In genomic region chr16:58299495-58299894, GRCm38 (mm10) we compare ENCODE assay signal across 7 mouse cellular contexts.
A peak's percentile ranks its signal among the peaks of the same experiment; 100 is the strongest.
DNase-seq lines count a peak whose midpoint lies in the region; ATAC-seq and TF ChIP-seq lines count a peak whose summit lies in the region.

No protein-coding gene starts in this region.

- H3K36me3 ChIP-seq in hindbrain, embryonic 14.5 days (replicated peaks; ENCODE audit: control insufficient read depth, insufficient read depth): no peaks in the 10 kb centered on the region
- no peaks in the 10 kb centered on the region for H3K36me3 ChIP-seq in lung, postnatal 0 days (ENCODE audit: insufficient read depth, low read length)

- ATAC-seq in frontal cortex, adult (ENCODE audit: low TSS enrichment): peak; percentile 83
- ATAC-seq in hindbrain, embryonic 14.5 days (ENCODE audit: low FRiP score): peak; percentile 84
- peak; percentile 50 for ATAC-seq in lung, postnatal 0 days

- no peak overlapping the region for H3K4me2 ChIP-seq in hindbrain, embryonic 14.5 days (replicated peaks)
- no peak overlapping the region for H3K4me2 ChIP-seq in lung, postnatal 0 days (replicated peaks; ENCODE audit: low read depth, low read length)

- H3K27me3 ChIP-seq in hindbrain, embryonic 14.5 days (ENCODE audit: control insufficient read depth, insufficient read depth, low read length): no peaks in the 10 kb centered on the region
- no peaks in the 10 kb centered on the region for H3K27me3 ChIP-seq in lung, postnatal 0 days (replicated peaks; ENCODE audit: insufficient read depth, low read length)

- H3K4me1 ChIP-seq in hindbrain, embryonic 14.5 days (replicated peaks; ENCODE audit: control insufficient read depth, insufficient read depth, low read length): no peaks in the 10 kb centered on the region
- H3K4me1 ChIP-seq in lung, postnatal 0 days (ENCODE audit: insufficient read depth, low read depth, low read length): no peaks in the 10 kb centered on the region

- TF ChIP-seq EP300 in lung, postnatal 0 days (IDR thresholded peaks at IDR 0.05): no peak

- H3K27ac ChIP-seq in hindbrain, embryonic 14.5 days: no peak overlapping the region
- no peak overlapping the region for H3K27ac ChIP-seq in lung, postnatal 0 days (ENCODE audit: low read length)

- WGBS in hindbrain, embryonic 14.5 days: 17% methylated on average over 4 of the region's 4 CpGs
- 11% methylated on average over 4 of the region's 4 CpGs for WGBS in lung, postnatal 0 days

- H3K4me3 ChIP-seq in hindbrain, embryonic 14.5 days (replicated peaks; ENCODE audit: low read length): no peak overlapping the region
- no peak overlapping the region for H3K4me3 ChIP-seq in lung, postnatal 0 days (ENCODE audit: low read depth, low read length)

- no peaks in the 10 kb centered on the region for H3K9me3 ChIP-seq in hindbrain, embryonic 14.5 days (ENCODE audit: control insufficient read depth, low read length)
- H3K9me3 ChIP-seq in lung, postnatal 0 days (ENCODE audit: low read length): no peaks in the 10 kb centered on the region

- peak; percentile 92 for TF ChIP-seq CTCF in lung, postnatal 0 days (IDR thresholded peaks at IDR 0.05)

- DNase-seq in ZHBTc4 (ENCODE audit: low read depth, low spot score): peak; percentile 75
- peak; percentile 6 for DNase-seq in cerebellum, adult 9-11 months
- DNase-seq in hindbrain, embryonic 14.5 days (ENCODE audit: low spot score): peak; percentile 82
- DNase-seq in layer of hippocampus, adult 9-11 months: peak; percentile 31
- DNase-seq in lung, postnatal 0 days (ENCODE audit: low spot score): peak; percentile 80
- DNase-seq in retina, postnatal 1 day: peak; percentile 78

- no peak overlapping the region for H3K9ac ChIP-seq in hindbrain, embryonic 14.5 days
- no peak overlapping the region for H3K9ac ChIP-seq in lung, postnatal 0 days (replicated peaks; ENCODE audit: low read depth)

Comparison
In these comparisons a context has a peak if more than half of its experiments do, and no peak if none do; other contexts are left out.
1. DNase-seq: peak in every context shown above with its lines; median percentile 82 in hindbrain, embryonic 14.5 days; 80 in lung, postnatal 0 days; 78 in retina, postnatal 1 day; 75 in ZHBTc4; 31 in layer of hippocampus, adult 9-11 months; 6 in cerebellum, adult 9-11 months.